Mouse (Mus musculus) hindbrain, embryonic 14.5 days (tissue): ENCODE measurements at regions not wholly inside any gene's neighbourhood (a gene's known extent, or its start where the extent isn't known, plus 50 kb on each side); places are given as distances from the start of the nearest gene placed in this dataset.

Experiments
- ATAC-seq: fragments of 200-750 bp; cut with Nextera tagmentation; 2 replicates; pipeline ENCODE4 v1.8.0; 2017; ENCODE audit warnings: moderate number of reproducible peaks, mild to moderate bottlenecking, moderate TSS enrichment, moderate library complexity; ENCODE audit not compliant: low FRiP score
- DNase-seq: peaks from one replicate; pipeline ENCODE4 v3.0.0-alpha.2; 2015; ENCODE audit warnings: low spot score
- H3K27ac ChIP-seq: fragments of 300-500 bp; sonication (generic); 2 replicates; pipeline ENCODE4 v1.5.1; 2014; ENCODE audit warnings: mild to moderate bottlenecking, moderate library complexity
- H3K27me3 ChIP-seq: fragments of 300-500 bp; sonication (generic); 2 replicates; pipeline ENCODE4 v1.6.1; 2014; ENCODE audit warnings: mild to moderate bottlenecking, low read length, mixed read lengths; ENCODE audit not compliant: control insufficient read depth, insufficient read depth
- H3K36me3 ChIP-seq: fragments of 300-500 bp; sonication (generic); replicated peaks from 2 replicates; pipeline ENCODE4 v1.6.1; 2014; ENCODE audit not compliant: control insufficient read depth, insufficient read depth
- H3K4me1 ChIP-seq: fragments of 300-500 bp; sonication (generic); replicated peaks from 2 replicates; pipeline ENCODE4 v1.6.1; 2014; ENCODE audit warnings: antibody characterized with exemption, low read length, mixed read lengths; ENCODE audit not compliant: control insufficient read depth, insufficient read depth
- H3K4me2 ChIP-seq: fragments of 300-500 bp; sonication (generic); replicated peaks from 2 replicates; pipeline ENCODE4 v1.6.1; 2014; ENCODE audit warnings: mild to moderate bottlenecking, moderate library complexity
- H3K4me3 ChIP-seq: fragments of 300-500 bp; sonication (generic); replicated peaks from 2 replicates; pipeline ENCODE4 v1.5.1; 2014; ENCODE audit warnings: mild to moderate bottlenecking, low read length
- H3K9ac ChIP-seq: fragments of 300-500 bp; sonication (generic); 2 replicates; pipeline ENCODE4 v1.6.1; 2014
- H3K9me3 ChIP-seq: fragments of 300-500 bp; sonication (generic); 2 replicates; pipeline ENCODE4 v1.6.1; 2016; ENCODE audit warnings: low read length; ENCODE audit not compliant: control insufficient read depth
- WGBS: fragments of 180-500 bp; shearing (Covaris S2); extraction: QIAGEN DNeasy Blood & Tissue Kit; methylation state at CpG from one replicate; pipeline ENCODE4 v1.1.7; 2014; 5-methylcytosine and 5-hydroxymethylcytosine counted together

DNA sequence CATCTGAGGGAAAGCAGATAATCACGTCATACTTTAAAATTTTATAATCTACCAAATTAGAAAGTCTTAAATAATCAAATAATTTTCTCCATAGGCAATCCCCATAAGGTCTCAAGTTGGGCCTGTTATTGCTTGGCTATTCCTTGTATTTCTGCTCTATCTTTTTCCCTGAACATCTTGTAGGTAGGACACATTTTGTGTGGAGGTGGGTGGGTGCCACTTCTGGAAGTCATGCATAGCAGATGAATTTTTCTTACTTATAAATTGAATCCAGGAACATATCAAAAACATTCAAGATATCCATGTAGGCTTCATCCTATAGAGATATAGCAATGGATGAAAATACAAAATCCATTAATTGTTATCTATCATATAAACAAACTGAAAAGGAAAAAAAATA lies 1418.7 kb downstream of the Cdh11 start:
- Histone ChIP-seq H3K36me3 (no peaks in the 10 kb centered on the region), H3K9me3 (no peaks in the 10 kb centered on the region), H3K27me3 (no peaks in the 10 kb centered on the region), H3K9ac (no peak overlapping the region), H3K4me3 (no peak overlapping the region), H3K27ac (no peak overlapping the region), H3K4me2 (no peak overlapping the region), H3K4me1 (no peaks in the 10 kb centered on the region)
- ATAC-seq (no peak), DNase-seq (no peak)
- 93% methylated on average over 1 of the region's 1 CpGs for WGBS

DNA sequence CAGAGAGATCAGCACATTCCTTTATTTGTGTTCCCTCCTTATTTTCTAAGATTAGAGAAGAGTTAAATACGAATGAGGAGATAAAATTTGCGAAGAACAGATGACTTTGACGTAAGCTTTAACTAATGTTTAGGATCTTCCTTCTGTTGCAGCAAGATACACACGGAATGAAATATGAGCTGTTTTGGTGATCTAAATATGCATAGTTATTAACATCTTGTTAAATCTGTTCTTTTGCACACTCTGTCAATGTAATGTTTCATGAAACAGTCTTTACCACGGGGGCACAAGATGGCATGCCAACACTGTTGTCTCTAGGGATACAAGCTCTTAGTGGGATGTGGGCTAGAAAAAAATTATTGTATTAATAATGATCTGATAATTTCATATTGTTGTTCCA lies 1434.6 kb downstream of the Cdh11 start:
- H3K4me3 ChIP-seq: no peak overlapping the region
- H3K36me3 ChIP-seq: no peaks in the 10 kb centered on the region
- H3K4me1 ChIP-seq: no peaks in the 10 kb centered on the region
- H3K4me2 ChIP-seq: no peak overlapping the region
- no peak for DNase-seq
- no peak for ATAC-seq
- no peaks in the 10 kb centered on the region for H3K27me3 ChIP-seq
- no peaks in the 10 kb centered on the region for H3K9me3 ChIP-seq
- WGBS: 77% methylated on average over 5 of the region's 5 CpGs
- H3K9ac ChIP-seq: no peak overlapping the region
- no peak overlapping the region for H3K27ac ChIP-seq

DNA sequence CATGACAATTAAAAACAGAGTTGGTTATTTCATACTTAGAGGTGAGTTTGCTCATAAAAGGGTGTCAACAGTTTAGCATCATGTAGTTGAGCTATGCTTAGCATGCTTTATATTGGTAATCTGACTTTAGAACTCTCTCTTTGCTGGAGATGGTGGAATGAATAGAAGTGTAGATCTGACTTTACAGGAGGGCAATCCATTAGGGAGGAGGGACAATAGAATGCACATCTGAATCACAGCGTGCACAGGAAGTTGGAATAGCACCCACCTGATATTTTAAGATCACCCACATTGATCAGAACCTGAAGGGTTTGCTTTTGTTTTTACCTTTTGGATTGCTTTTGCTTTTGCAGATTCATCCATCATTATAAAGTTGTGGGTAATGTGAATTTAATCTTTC lies 1435.7 kb downstream of the Cdh11 start:
- 68% methylated on average over 1 of the region's 1 CpGs for WGBS

DNA sequence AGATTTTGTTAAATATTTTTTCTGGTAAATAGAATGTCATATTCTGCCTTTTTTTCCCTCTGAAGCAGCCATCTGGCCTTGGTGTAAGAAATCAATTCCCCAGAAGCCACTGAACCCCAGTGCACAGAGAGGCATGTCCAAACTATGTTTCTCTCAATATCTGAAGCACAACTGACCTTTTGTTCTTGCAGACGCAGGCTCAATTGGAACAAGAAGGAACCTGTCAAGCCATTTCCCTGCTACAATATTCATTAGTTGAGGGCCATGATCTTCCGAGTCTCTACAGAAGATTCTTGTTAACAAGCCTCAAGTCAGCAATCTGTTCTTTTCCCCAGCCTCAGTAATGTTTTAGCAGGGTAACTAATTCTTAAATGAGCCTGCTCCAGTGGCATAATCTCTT lies 1456.2 kb downstream of the Cdh11 start:
- no peak overlapping the region for H3K4me3 ChIP-seq
- ATAC-seq (0 out of 2 replicates have a peak, but pooled peaks have one; percentile 17), DNase-seq (no peak)

More for the DNA sequence above, 1435.7 kb downstream of the Cdh11 start:
- H3K4me1 ChIP-seq: no peaks in the 10 kb centered on the region
- DNase-seq: no peak
- H3K4me3 ChIP-seq: no peak overlapping the region
- H3K4me2 ChIP-seq: no peak overlapping the region
- ATAC-seq: no peak
- no peak overlapping the region for H3K27ac ChIP-seq
- no peak overlapping the region for H3K9ac ChIP-seq
- H3K9me3 ChIP-seq: no peaks in the 10 kb centered on the region
- no peaks in the 10 kb centered on the region for H3K36me3 ChIP-seq
- no peaks in the 10 kb centered on the region for H3K27me3 ChIP-seq

DNA sequence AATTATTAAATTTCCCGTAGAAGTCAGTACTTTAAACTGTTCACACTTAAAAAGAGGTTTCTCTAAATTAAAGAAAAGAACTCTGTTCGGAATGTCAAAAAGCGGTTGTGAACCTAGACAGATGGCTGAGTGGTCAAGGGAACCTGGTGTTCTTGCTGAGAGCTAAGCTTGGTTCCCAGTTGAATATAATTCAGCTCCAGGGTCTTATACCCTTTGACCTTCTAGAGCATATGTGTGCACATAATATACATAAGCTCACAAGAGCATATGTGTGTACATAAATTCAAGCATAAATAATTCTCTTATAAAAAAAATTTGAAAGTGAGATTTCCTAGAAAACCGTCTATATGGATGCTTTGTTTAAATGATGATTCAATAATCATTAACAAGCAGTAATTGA lies 1456.7 kb downstream of the Cdh11 start:
- no peaks in the 10 kb centered on the region for H3K9me3 ChIP-seq
- H3K4me2 ChIP-seq: no peak overlapping the region
- no peaks in the 10 kb centered on the region for H3K4me1 ChIP-seq
- WGBS: 58% methylated on average over 4 of the region's 4 CpGs
- no peak overlapping the region for H3K27ac ChIP-seq
- H3K9ac ChIP-seq: no peak overlapping the region
- no peaks in the 10 kb centered on the region for H3K36me3 ChIP-seq
- H3K4me3 ChIP-seq: no peak overlapping the region
- ATAC-seq (no peak), DNase-seq (no peak)
- no peaks in the 10 kb centered on the region for H3K27me3 ChIP-seq

More for the DNA sequence above, 1456.2 kb downstream of the Cdh11 start:
- 17% methylated on average over 2 of the region's 2 CpGs for WGBS
- Histone ChIP-seq H3K4me1 (no peaks in the 10 kb centered on the region), H3K9me3 (no peaks in the 10 kb centered on the region), H3K27me3 (no peaks in the 10 kb centered on the region), H3K27ac (no peak overlapping the region), H3K36me3 (no peaks in the 10 kb centered on the region), H3K4me2 (no peak overlapping the region), H3K9ac (no peak overlapping the region)

- DNase-seq: no peak
- WGBS: 63% methylated on average over 2 of the region's 2 CpGs
- H3K4me1 ChIP-seq: no peaks in the 10 kb centered on the region
- H3K27me3 ChIP-seq: no peaks in the 10 kb centered on the region
- H3K9me3 ChIP-seq: no peaks in the 10 kb centered on the region
- H3K4me2 ChIP-seq: no peak overlapping the region
- H3K9ac ChIP-seq: no peak overlapping the region
- H3K36me3 ChIP-seq: no peaks in the 10 kb centered on the region
- no peak for ATAC-seq
- H3K27ac ChIP-seq: no peak overlapping the region
- H3K4me3 ChIP-seq: no peak overlapping the region
These were observed 1486.9 kb downstream of the Cdh11 start for GRCm38 (mm10) chr8:101298571-101298970.

DNA sequence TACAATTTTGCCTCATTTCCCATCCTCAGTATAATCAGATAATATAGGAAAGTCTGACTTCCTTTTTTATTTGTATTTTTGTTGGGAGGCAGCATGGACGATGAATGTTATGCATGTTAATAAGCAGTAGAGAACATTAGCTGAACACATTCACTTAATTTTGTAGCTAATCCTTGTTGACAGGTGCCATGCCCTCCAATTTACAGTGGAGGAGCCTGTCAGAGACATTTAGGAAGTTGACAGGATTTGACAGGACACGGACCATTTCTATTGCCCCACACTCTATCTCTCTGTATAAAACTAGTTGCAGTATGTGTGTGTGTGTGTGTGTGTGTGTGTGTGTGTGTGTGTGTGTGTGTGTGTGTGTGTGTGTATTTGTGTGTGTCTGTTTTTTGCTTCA lies 1495.4 kb downstream of the Cdh11 start:
- H3K36me3 ChIP-seq: no peaks in the 10 kb centered on the region
- no peak overlapping the region for H3K9ac ChIP-seq
- no peak overlapping the region for H3K4me3 ChIP-seq
- no peak overlapping the region for H3K27ac ChIP-seq
- ATAC-seq: no peak
- no peak overlapping the region for H3K4me2 ChIP-seq
- DNase-seq: no peak
- no peaks in the 10 kb centered on the region for H3K4me1 ChIP-seq
- no peaks in the 10 kb centered on the region for H3K27me3 ChIP-seq
- no peaks in the 10 kb centered on the region for H3K9me3 ChIP-seq
- 82% methylated on average over 2 of the region's 2 CpGs for WGBS

DNA sequence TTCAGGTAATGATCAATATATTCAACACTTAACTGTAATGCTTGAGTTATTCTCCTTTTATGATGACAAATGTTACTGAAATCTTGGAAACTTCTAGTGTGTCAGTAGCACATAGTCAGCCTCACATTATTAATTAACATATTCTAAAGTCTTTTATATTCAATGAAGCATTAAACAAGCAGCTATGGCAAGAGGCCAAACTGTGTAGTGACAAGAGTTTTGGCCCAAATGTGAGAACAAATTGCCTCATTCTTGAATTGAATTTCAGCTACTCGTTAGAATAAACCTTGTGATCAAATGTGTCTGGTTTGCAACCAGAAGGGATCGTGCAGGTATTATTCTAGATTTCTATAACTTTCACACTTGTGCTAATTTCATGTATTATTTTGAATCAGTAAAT lies 1542.8 kb downstream of the Cdh11 start:
- H3K27me3 ChIP-seq: no peaks in the 10 kb centered on the region
- no peak overlapping the region for H3K4me2 ChIP-seq
- H3K27ac ChIP-seq: no peak overlapping the region
- no peak for ATAC-seq
- WGBS: 77% methylated on average over 2 of the region's 2 CpGs
- no peak overlapping the region for H3K4me3 ChIP-seq
- DNase-seq: no peak
- no peaks in the 10 kb centered on the region for H3K9me3 ChIP-seq
- no peak overlapping the region for H3K9ac ChIP-seq
- no peaks in the 10 kb centered on the region for H3K4me1 ChIP-seq
- H3K36me3 ChIP-seq: no peaks in the 10 kb centered on the region

DNA sequence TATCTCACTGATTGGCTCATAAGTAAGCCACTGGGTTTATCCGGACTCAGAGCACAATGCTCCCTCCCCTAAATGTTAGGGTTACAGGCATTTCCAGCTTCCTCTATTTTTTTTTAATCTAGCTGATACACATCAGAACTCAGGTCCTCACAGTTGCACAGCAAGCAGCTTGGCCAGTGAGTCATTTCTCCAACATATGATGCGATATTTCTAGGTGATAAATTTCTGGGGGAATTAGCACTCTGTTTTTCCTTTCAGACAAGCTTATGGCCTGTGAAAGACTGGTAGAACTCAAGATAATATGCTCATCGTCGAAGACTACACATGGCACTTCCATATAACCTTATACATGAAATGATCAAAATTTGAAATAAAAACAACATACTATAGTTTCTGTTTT lies 1543.6 kb downstream of the Cdh11 start:
- no peaks in the 10 kb centered on the region for H3K4me1 ChIP-seq
- H3K9ac ChIP-seq: no peak overlapping the region
- H3K36me3 ChIP-seq: no peaks in the 10 kb centered on the region
- H3K4me2 ChIP-seq: no peak overlapping the region
- no peak overlapping the region for H3K4me3 ChIP-seq
- H3K9me3 ChIP-seq: no peaks in the 10 kb centered on the region
- WGBS: 92% methylated on average over 4 of the region's 4 CpGs
- ATAC-seq: no peak
- DNase-seq: no peak
- H3K27ac ChIP-seq: no peak overlapping the region
- H3K27me3 ChIP-seq: no peaks in the 10 kb centered on the region

DNA sequence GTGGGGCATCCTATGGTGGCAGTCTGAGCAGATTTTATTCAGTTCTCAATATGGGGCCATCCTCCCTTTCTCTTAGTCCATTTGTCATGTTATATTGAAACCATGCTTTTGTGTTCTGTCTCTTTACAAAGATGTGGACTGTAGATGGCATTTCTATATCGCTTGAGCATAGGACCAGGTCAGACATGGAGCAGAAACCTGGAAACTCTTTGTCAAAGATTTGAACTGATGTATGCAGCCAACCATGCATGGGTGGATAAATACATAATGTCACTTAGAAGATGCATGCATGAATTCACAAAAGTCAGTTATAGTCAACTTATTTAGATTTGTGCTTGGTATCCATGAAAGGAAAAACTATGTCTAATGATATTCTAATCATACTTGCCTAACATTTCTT lies 1587.5 kb downstream of the Cdh11 start:
- Histone ChIP-seq H3K9me3 (no peaks in the 10 kb centered on the region), H3K4me2 (no peak overlapping the region), H3K36me3 (no peaks in the 10 kb centered on the region), H3K27me3 (no peaks in the 10 kb centered on the region), H3K27ac (no peak overlapping the region), H3K4me1 (no peaks in the 10 kb centered on the region), H3K4me3 (no peak overlapping the region), H3K9ac (no peak overlapping the region)
- DNase-seq (no peak), ATAC-seq (no peak)
- whole genome bisulfite sequencing: 50% methylated on average over 1 of the region's 1 CpGs
